Mouse (Mus musculus): ENCODE results near the gene Skor1.

The Skor1 gene

GRCm38 (mm10) chr9:63098887-63099286 is 49.9 kb downstream of the Skor1 start:
- in situ Hi-C loops (cut with MseI, MboI): no loop called here

- in situ Hi-C loops (cut with MseI, MboI): no loop called here
These were observed 51.6 kb downstream of the Skor1 start for GRCm38 (mm10) chr9:63097204-63097603.

- in situ Hi-C loops (cut with MseI, MboI): no loop called here
These were observed 54.7 kb downstream of the Skor1 start for GRCm38 (mm10) chr9:63094030-63094429.

- in situ Hi-C loops (cut with MseI, MboI): no loop called here
These were observed 56.2 kb downstream of the Skor1 start for GRCm38 (mm10) chr9:63092567-63092966.

- in situ Hi-C loops (cut with MseI, MboI): no loop called here
These were observed 56.7 kb downstream of the Skor1 start for GRCm38 (mm10) chr9:63091971-63092528.

- in situ Hi-C loops (cut with MseI, MboI): no loop called here
These were observed 57.5 kb downstream of the Skor1 start for GRCm38 (mm10) chr9:63091101-63091921.

GRCm38 (mm10) chr9:63089141-63089540 is 59.6 kb downstream of the Skor1 start:
- in situ Hi-C loops (cut with MseI, MboI): no loop called here

Measured in mouse trophoblast stem cell (cell line).